Comparison of ENCODE assay signal across 14 mouse cellular contexts in the genomic region with DNA sequence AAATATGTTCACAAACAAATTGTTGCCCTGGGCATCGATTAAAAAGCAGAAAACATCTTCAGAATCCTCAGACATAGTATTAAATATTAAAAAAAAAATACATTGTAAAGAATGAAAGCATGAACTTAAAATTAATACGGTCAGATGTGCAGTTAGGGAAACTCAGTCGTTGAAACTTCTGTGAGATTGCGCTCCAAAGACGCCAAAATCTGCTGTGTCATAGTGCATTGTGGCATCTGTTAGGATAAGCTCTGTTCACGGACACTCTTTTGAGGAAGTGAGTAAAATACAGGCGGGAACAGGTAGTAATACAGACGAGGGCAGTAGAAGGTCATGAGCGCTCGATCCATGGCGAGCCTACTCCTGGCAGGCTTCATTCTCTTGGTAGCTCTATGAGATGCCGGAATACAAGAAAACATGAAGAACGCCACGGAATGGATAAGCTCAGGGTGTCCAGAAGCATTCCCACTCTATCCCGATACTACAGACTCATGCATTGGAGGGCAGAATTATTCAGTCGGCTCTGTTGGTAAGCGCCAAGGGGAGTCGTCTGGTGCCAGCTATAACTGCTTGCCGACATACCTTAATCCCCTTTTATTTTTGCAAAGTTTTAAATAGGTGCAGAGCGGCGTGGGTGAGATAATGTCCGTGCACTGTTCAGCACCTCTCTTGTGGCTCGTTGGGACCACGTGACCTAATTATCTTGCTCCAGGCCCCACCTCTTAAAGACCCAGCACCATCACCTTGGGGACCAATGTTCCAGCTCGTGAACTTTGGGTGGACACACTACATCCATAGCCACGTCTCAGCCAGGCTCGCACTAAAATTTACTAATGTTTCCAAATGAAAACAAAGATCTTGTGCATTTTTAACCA.
DNase-seq lines count a peak whose midpoint lies in the region; ATAC-seq and TF ChIP-seq lines count a peak whose summit lies in the region.
"Had no signal": no experiment of that assay in that cellular context is flagged by ENCODE, and none has a peak within 500 bp of the region (broad histone marks: within the 10 kb centered on the region; RNA-seq: fewer than 3 reads in every experiment).

No protein-coding gene starts in this region.

- peaks cover 20% of the 10 kb centered on the region; the same call in 1 of the 2 replicates for H3K36me3 ChIP-seq in heart, embryonic 15.5 days
- no peaks in the 10 kb centered on the region for H3K36me3 ChIP-seq in limb, embryonic 14.5 days (ENCODE audit: control insufficient read depth, insufficient read depth, low read length)
- H3K36me3 ChIP-seq in hindbrain, embryonic 12.5 days, result no peaks in the 10 kb centered on the region

- H3K9ac ChIP-seq in heart, embryonic 15.5 days, result no peak overlapping the region
- no peak overlapping the region for H3K9ac ChIP-seq in limb, embryonic 14.5 days (ENCODE audit: low read depth, low read length, severe bottlenecking)
- H3K9ac ChIP-seq in hindbrain, embryonic 12.5 days, result no peak overlapping the region
- H3K9ac ChIP-seq: liver, embryonic 14.5 days had no signal

- peak overlapping the region; percentile 11; the same call in 1 of the 2 replicates for H3K27ac ChIP-seq in heart, embryonic 15.5 days
- no peak overlapping the region for H3K27ac ChIP-seq in cortical plate, adult 2 months (ENCODE audit: insufficient read depth, low read length)
- no peak overlapping the region for H3K27ac ChIP-seq in limb, embryonic 14.5 days (replicated peaks; ENCODE audit: low read depth, low read length)
- H3K27ac ChIP-seq in hindbrain, embryonic 12.5 days, result no peak overlapping the region
- H3K27ac ChIP-seq: liver, embryonic 14.5 days had no signal

- H3K4me2 ChIP-seq in heart, embryonic 15.5 days, result peak overlapping the region; percentile 19
- peak overlapping the region; percentile 15; the same call in 1 of the 2 replicates for H3K4me2 ChIP-seq in limb, embryonic 14.5 days (replicated peaks; ENCODE audit: low read depth, low read length, severe bottlenecking)
- no peak overlapping the region for H3K4me2 ChIP-seq in hindbrain, embryonic 12.5 days (replicated peaks)

- H3K27me3 ChIP-seq in heart, embryonic 15.5 days, result no peaks in the 10 kb centered on the region
- no peaks in the 10 kb centered on the region for H3K27me3 ChIP-seq in limb, embryonic 14.5 days (ENCODE audit: control insufficient read depth, insufficient read depth, low read length)
- no peaks in the 10 kb centered on the region for H3K27me3 ChIP-seq in hindbrain, embryonic 12.5 days
- H3K27me3 ChIP-seq: megakaryocyte, embryonic 14.5 days had no signal

- H3K9me3 ChIP-seq in heart, embryonic 15.5 days (replicated peaks), result no peaks in the 10 kb centered on the region
- no peaks in the 10 kb centered on the region for H3K9me3 ChIP-seq in limb, embryonic 14.5 days (ENCODE audit: control insufficient read depth, low read length)
- no peaks in the 10 kb centered on the region for H3K9me3 ChIP-seq in hindbrain, embryonic 12.5 days (replicated peaks)
- H3K9me3 ChIP-seq: megakaryocyte, embryonic 14.5 days had no signal

- TF ChIP-seq CTCF in cortical plate, adult 2 months (IDR thresholded peaks at IDR 0.05; ENCODE audit: extremely low read depth, insufficient read depth, low read length), result no peak

- DNase-seq in heart, adult 9 months (ENCODE audit: low spot score in 2 of 2), result no peak
- peak; percentile 17 for DNase-seq in ES-CJ7 (ENCODE audit: low read depth, low spot score)
- DNase-seq in limb, embryonic 14.5 days (ENCODE audit: low spot score), result no peak
- no peak for DNase-seq in kidney, adult 9 months
- DNase-seq in layer of hippocampus, adult 9-10 months (ENCODE audit: low spot score), result no peak
- DNase-seq: cerebellum, postnatal 36 days; gastrocnemius, postnatal 10 days; kidney, adult 18-20 months; layer of hippocampus, adult 9-11 months had no signal

- H3K4me1 ChIP-seq in heart, embryonic 15.5 days (replicated peaks), result peaks cover 6% of the 10 kb centered on the region
- H3K4me1 ChIP-seq in cortical plate, adult 2 months (ENCODE audit: control insufficient read depth, insufficient read depth, low read length), result no peaks in the 10 kb centered on the region
- peaks cover 22% of the 10 kb centered on the region for H3K4me1 ChIP-seq in limb, embryonic 14.5 days (ENCODE audit: control insufficient read depth, insufficient read depth, low read length)
- H3K4me1 ChIP-seq in hindbrain, embryonic 12.5 days, result peaks cover 8% of the 10 kb centered on the region; the same call in 1 of the 2 replicates

- peak; percentile 47; the same call in 1 of the 2 replicates for ATAC-seq in heart, embryonic 15.5 days (replicated peaks; ENCODE audit: insufficient number of reproducible peaks, insufficient read depth, low FRiP score, low read depth)
- no peak for ATAC-seq in limb, embryonic 14.5 days (ENCODE audit: low FRiP score, low read depth)
- ATAC-seq in hindbrain, embryonic 12.5 days (ENCODE audit: low FRiP score), result no peak

- H3K4me3 ChIP-seq in heart, embryonic 15.5 days, result peak overlapping the region; percentile 1; the same call in 1 of the 2 replicates
- H3K4me3 ChIP-seq in cortical plate, adult 2 months (ENCODE audit: insufficient read depth, low read length), result peak overlapping the region; percentile 24; the same call in 1 of the 2 replicates
- H3K4me3 ChIP-seq in limb, embryonic 14.5 days (replicated peaks; ENCODE audit: low read length), result no peak overlapping the region; the same call in 1 of the 2 replicates
- no peak overlapping the region for H3K4me3 ChIP-seq in hindbrain, embryonic 12.5 days
- H3K4me3 ChIP-seq: megakaryocyte, embryonic 14.5 days had no signal

- 61% methylated on average over 27 of the region's 27 CpGs for WGBS in heart, embryonic 15.5 days
- WGBS in limb, embryonic 14.5 days, result 62% methylated on average over 27 of the region's 27 CpGs
- WGBS in hindbrain, embryonic 12.5 days, result 85% methylated on average over 27 of the region's 27 CpGs

- TF ChIP-seq POLR2A in cortical plate, adult 2 months (IDR thresholded peaks at IDR 0.05; ENCODE audit: extremely low read depth, insufficient read depth, low read length), result no peak
- TF ChIP-seq POLR2A in limb, embryonic 14.5 days (IDR thresholded peaks at IDR 0.05; ENCODE audit: borderline replicate concordance, extremely low read depth, insufficient read depth, insufficient read length), result no peak

Comparison
In these comparisons a context has a peak if more than half of its experiments do, and no peak if none do; other contexts are left out.
1. H3K4me3 ChIP-seq: peak in heart, embryonic 15.5 days (single experiment) and cortical plate, adult 2 months (single experiment); none in limb, embryonic 14.5 days (single experiment) and hindbrain, embryonic 12.5 days (single experiment).